Mouse (Mus musculus): ENCODE measurements around the gene Pilrb1.

The Pilrb1 gene

DNA sequence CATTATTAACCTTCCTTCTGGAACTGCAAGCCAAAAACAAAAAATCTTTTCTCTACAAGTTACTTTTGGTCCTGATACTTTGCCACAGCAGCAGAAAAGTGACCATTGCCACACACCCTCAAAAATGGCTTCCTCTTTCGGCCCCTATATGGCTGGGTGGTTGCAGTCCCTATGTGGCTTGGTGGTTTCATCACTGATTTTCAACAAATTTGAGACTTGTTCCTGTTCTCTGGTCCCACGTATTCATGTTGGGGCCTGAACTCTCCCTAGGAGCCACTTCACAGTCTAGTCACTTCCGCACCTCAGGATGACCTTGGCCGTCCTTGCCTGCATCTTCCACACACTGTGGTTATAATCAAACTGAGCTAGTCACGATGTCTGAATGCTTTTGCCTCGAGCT lies 29.2 kb downstream of the Pilrb1 start:
- DNase-seq (ENCODE audit: low spot score): no peak

DNA sequence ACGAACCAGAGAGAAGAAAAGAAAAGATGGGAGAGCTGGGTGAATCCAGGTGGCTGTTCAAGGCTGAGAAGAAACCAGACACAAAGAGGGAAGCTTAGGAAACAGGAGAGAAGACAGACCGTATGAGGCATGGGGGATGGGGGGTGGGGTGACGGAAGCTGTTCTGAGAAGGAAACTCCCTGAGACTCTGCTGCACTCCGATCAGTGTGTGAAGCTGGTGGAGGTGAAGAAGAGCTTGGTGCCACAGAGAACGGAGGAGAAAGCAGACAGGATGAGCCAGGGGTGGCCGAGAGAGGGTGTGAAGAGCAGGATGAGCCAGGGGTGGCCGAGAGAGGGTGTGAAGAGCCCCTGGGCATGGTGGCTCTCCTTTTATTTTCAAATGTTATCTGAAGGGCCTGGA lies 31.5 kb downstream of the Pilrb1 start:
- DNase-seq (ENCODE audit: low spot score): no peak

DNA sequence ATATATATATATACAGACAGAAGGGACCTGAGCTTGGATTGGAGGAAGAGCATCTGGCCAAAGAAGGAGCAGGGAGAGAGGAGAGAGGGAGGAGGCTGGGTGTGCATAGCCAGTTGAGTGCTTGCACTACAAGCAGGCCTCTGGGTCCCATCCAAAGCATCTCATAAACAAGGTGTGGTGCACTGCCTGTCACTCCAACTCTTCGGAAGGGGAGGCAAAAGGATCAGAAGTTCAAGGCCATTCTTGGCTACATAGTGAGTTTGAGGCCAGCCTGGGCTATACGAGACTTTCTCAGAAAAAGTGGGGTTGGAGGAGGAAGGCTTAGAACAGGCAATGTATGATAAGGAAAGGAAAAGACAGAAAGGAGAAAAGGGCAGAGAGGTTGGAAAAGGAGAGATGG lies 31.9 kb downstream of the Pilrb1 start:
- no peak for DNase-seq (ENCODE audit: low spot score)

DNA sequence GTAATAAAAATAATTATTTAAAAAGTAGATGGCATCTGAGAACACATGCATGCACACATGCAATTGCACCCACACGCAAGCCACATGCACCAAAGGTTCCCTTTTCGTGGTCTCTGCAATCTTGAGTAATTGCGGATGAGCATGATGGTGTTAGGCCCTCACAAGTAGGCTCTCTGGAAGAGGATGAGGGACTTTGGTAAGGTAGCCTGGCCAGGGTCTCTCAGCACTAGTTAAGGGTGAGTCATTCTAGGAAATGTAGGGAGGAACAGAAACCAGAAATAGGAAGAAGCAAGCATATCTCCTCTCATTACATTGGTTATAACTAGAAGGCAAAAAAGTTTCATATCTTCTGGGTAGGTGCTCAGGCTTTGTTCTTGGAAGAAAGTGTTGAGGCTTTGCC lies 32.9 kb downstream of the Pilrb1 start:
- no peak for DNase-seq (ENCODE audit: low spot score)

DNA sequence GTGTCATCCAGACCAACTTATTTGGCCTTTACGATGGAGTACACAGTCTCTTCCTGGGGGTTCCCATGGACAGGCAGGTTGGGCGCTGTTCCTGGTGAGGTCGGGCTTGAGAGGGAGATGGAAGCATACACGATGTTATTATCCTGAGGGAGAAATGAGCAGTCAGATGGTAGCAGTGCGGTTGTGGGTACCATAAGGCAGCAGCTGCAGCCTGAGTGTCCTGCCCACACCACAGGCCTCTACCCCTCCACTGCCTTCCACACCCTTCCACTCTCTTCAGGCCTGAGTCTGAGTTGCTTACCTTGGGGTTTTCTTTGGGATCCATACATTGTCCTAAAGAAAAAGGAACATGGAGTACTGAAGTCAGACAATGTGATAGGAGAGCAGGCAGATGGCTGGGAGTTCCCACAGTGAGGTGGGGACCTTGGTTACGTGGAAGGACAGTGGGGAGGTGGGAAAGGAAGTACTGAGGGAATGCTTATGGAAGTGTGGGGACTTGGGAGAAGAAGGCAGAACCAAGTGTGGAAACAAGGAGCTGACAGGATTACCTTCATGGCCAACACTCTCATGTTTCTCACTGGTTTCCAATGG lies 34.4 kb downstream of the Pilrb1 start:
- no peak for DNase-seq (ENCODE audit: low spot score)

DNA sequence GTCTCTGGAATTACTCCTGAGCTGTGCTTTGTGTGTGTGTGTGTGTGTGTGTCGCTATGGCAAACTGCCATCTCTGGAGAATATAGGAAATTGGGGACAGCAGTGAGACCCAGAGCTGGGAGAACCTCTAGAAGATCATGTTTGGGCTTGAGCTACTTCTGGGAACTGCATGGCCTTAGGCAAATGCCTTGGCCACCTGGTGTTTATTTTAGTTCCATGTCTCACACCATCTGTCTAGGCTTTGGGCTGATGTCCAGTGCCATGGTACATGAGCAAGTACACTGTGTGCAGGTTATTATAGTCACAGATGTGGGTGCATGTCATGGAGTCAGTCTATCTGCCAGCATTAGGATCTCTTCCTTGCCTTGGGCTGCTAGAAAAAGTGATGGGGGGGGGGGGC lies 35.3 kb downstream of the Pilrb1 start:
- no peak for DNase-seq (ENCODE audit: low spot score)

DNA sequence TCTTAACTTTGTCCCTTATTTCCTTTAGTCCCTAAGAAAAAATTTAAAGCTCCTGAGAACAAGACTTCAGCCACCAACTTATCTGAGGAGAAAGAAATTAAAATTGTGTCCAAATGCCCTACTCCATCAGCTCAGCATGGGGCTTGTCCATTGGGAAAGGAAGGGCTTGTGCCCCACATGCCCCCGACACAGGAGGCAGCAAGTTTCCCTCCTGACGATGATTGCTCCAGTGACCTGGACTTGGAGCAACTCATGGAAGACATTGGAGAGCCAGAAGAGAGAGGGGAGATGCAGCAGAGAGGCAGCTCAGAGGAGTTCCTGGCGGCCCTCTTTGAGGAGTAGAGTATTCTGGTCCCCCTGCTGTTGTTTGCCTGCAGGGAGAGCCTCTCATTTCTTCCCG lies 35.8 kb downstream of the Pilrb1 start:
- no peak for DNase-seq (ENCODE audit: low spot score)

DNA sequence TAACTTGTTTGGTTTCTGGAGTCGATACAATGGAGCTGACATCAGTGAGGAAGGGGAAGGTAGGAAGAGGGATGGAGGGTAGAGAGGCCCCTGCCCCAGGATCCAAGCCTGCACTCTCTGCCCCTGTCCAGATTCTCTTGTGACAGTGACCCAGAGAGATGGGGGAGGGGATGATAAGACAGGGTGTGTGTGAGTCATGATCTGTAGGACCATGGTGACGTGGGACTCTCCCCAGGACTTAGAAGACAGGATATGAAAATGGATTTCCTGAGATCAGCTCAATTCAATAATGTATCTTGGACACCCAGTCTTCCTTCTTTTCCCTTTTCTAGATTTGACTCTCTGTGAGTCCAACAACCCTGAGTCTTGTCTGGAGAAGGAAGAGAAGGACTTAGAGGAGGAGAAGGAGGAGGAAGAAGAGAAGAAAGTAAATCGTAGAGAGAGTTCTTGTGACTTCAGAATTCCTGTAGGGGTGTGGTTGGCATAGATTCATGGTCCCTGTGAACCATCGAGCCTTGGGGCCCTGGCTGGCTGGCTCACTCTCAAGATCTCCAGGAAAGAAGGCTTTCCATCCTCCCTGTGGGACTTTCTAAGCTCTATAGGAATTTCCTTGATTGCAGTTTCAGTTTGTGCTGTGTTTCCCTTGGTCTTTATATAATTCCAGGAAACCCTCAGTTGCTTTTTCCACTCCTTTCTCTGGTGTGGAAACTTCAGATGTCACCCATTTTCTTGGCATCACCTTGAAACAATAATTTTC lies 40.3 kb downstream of the Pilrb1 start:
- no peak for DNase-seq (ENCODE audit: low spot score)

DNA sequence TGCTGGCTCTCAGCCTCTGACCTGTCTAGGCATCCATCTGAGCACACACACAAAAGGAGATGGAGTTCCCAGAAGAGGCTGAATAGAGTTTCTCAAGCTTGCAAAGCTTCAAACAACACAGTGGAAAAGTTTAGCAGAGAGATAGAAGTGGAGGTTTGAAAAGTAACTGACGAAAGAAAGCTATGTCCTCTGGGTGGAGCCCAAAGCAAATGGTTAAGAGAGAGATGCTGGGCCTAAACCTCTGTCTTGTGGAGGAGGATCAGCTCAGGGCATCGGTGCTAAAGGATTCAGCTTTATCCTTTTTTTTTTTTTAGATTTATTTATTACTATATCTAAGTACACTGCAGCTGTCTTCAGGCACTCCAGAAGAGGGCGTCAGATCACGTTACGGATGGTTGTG lies 49.6 kb downstream of the Pilrb1 start:
- DNase-seq (ENCODE audit: low spot score): no peak

DNA sequence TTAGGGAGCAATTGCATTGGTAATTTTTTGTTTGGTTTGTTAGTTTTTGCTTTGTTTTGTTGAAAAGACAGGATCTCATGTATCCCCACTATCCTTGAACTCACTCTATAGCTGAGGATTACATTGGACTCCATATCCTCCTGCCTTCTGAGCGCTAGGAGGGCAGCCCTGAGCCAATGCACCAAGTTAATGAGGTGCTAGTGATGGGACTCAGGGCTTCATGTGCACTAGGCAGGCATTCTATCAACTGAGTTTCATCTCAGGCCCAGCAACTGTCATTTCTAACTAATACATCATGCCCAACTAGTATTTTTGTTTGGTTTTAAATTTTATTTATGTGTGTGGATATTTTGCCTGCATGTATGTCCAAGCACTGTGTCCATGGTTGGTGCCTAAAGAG lies 51.7 kb downstream of the Pilrb1 start:
- no peak for DNase-seq (ENCODE audit: low spot score)

Data from embryo, embryonic 10 days (tissue).